Mouse (Mus musculus): ENCODE results near the gene Gm42421. TPM values are rescaled to one million over a fixed set of nuclear protein-coding genes. Genes with fewer than 3 reads are reported as not detected.
A peak's percentile ranks its signal among the peaks of the same experiment; 100 is the strongest.

Gene Gm42421
- 1 to 10 TPM in 1 of 2 experiments, under 1 TPM in 1; 0.64 to 3.7 TPM for total RNA-seq (2021)

- DNase-seq (ENCODE audit: extremely low spot score in 1 of 2, low spot score in 1 of 2), result no peak
Observed at GRCm38 (mm10) chr5:143927875-143928274, at the start of gene Gm42421. Gene Gm42421, plus strand, starts transcription at chr5:143928175.

GRCm38 (mm10) chr5:143885274-143885673 lies 42.7 kb upstream of the Gm42421 start:
- DNase-seq (ENCODE audit: extremely low spot score in 1 of 2, low spot score in 1 of 2), result no peak

GRCm38 (mm10) chr5:143890741-143891140 lies 37.2 kb upstream of the Gm42421 start:
- DNase-seq (ENCODE audit: extremely low spot score in 1 of 2, low spot score in 1 of 2), result no peak

GRCm38 (mm10) chr5:143892255-143892886 lies 35.6 kb upstream of the Gm42421 start:
- DNase-seq (ENCODE audit: extremely low spot score in 1 of 2, low spot score in 1 of 2), result no peak

- no peak for DNase-seq (ENCODE audit: extremely low spot score in 1 of 2, low spot score in 1 of 2)
Observed at GRCm38 (mm10) chr5:143893396-143893795, 34.6 kb upstream of the Gm42421 start.

GRCm38 (mm10) chr5:143897635-143898330 lies 30.2 kb upstream of the Gm42421 start, which contains the start of gene Ankrd61:
Gene Ankrd61, minus strand, starts transcription at chr5:143897685.
- DNase-seq (ENCODE audit: extremely low spot score in 1 of 2, low spot score in 1 of 2), result no peak

GRCm38 (mm10) chr5:143902111-143902510 lies 25.9 kb upstream of the Gm42421 start:
- peak in 1 of 2 experiments; percentile 19 for DNase-seq (ENCODE audit: extremely low spot score in 1 of 2, low spot score in 1 of 2)

- no peak for DNase-seq (ENCODE audit: extremely low spot score in 1 of 2, low spot score in 1 of 2)
Observed at GRCm38 (mm10) chr5:143903813-143904212, 24.2 kb upstream of the Gm42421 start.

- no peak for DNase-seq (ENCODE audit: extremely low spot score in 1 of 2, low spot score in 1 of 2)
Observed at GRCm38 (mm10) chr5:143906429-143906828, 21.5 kb upstream of the Gm42421 start.

GRCm38 (mm10) chr5:143908926-143909325 lies 19.0 kb upstream of the Gm42421 start:
- DNase-seq (ENCODE audit: extremely low spot score in 1 of 2, low spot score in 1 of 2), result no peak

GRCm38 (mm10) chr5:143909417-143910400 lies 18.3 kb upstream of the Gm42421 start, which contains the start of the genes Aimp2 and Pms2:
Gene Aimp2, minus strand, starts transcription at chr5:143909847.
Gene Pms2, plus strand, starts transcription at chr5:143909964.
- peak; percentile 83 to 87 for DNase-seq (ENCODE audit: extremely low spot score in 1 of 2, low spot score in 1 of 2)

- DNase-seq (ENCODE audit: extremely low spot score in 1 of 2, low spot score in 1 of 2), result no peak
Observed at GRCm38 (mm10) chr5:143916221-143916620, 11.8 kb upstream of the Gm42421 start.

- peak in 1 of 2 experiments; percentile 36 for DNase-seq (ENCODE audit: extremely low spot score in 1 of 2, low spot score in 1 of 2)
Observed at GRCm38 (mm10) chr5:143917418-143917817, 10.6 kb upstream of the Gm42421 start.

- no peak for DNase-seq (ENCODE audit: extremely low spot score in 1 of 2, low spot score in 1 of 2)
Observed at GRCm38 (mm10) chr5:143918120-143918519, 9.9 kb upstream of the Gm42421 start.

GRCm38 (mm10) chr5:143924781-143925452 lies 3.1 kb upstream of the Gm42421 start:
- DNase-seq (ENCODE audit: extremely low spot score in 1 of 2, low spot score in 1 of 2), result no peak

- DNase-seq (ENCODE audit: extremely low spot score in 1 of 2, low spot score in 1 of 2), result no peak
Observed at GRCm38 (mm10) chr5:143929291-143929690, 1.3 kb downstream of the Gm42421 start.

- DNase-seq (ENCODE audit: extremely low spot score in 1 of 2, low spot score in 1 of 2), result no peak
Observed at GRCm38 (mm10) chr5:143930656-143931055, 2.7 kb downstream of the Gm42421 start.

- no peak for DNase-seq (ENCODE audit: extremely low spot score in 1 of 2, low spot score in 1 of 2)
Observed at GRCm38 (mm10) chr5:143931863-143932580, 4.0 kb downstream of the Gm42421 start.

- peak in 1 of 2 experiments; percentile 27 for DNase-seq (ENCODE audit: extremely low spot score in 1 of 2, low spot score in 1 of 2)
Observed at GRCm38 (mm10) chr5:143932831-143933230, 4.9 kb downstream of the Gm42421 start, which contains the start of gene Rsph10b. Gene Rsph10b, plus strand, starts transcription at chr5:143933035.

All from layer of hippocampus, postnatal 25 days (tissue).